Mouse (Mus musculus) mouse trophoblast stem cell (cell line): ENCODE results near the gene Mrpl45.

Experiments
- in situ Hi-C, 2 experiments: fragments of 300-500 bp; cut with MseI, MboI; formaldehyde crosslinking; loops; 2 replicates in 1 of 2; 3 replicates in 1 of 2; pipeline ENCODE4 v1.15.1; 2025

The Mrpl45 gene

GRCm38 (mm10) chr11:97363644-97363995 is 48.1 kb downstream of the Mrpl45 start:
- in situ Hi-C loops: no loop called here

- in situ Hi-C loops: no loop called here
Observed at GRCm38 (mm10) chr11:97365556-97365955, 50.0 kb downstream of the Mrpl45 start.

DNA sequence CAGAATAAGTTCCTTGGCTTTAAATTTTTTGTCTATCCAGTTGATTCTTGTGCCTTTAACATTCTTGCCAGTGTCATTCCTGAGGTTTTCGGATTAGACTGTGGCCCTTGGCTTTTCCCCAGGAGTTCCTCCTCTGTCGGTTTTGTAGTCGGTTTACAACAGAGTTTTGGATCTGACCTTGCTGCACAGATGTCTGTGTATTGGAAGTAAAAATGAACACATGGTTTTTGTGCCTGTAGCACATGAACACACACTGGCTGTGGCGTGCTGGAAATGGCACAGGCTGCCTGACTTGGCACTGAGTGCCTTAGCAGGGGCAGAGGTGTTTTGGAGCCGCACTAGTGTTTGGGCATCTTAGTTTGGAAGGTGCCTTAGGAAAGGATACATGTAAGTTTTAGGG is 53.0 kb downstream of the Mrpl45 start:
- in situ Hi-C loops: no loop called here

DNA sequence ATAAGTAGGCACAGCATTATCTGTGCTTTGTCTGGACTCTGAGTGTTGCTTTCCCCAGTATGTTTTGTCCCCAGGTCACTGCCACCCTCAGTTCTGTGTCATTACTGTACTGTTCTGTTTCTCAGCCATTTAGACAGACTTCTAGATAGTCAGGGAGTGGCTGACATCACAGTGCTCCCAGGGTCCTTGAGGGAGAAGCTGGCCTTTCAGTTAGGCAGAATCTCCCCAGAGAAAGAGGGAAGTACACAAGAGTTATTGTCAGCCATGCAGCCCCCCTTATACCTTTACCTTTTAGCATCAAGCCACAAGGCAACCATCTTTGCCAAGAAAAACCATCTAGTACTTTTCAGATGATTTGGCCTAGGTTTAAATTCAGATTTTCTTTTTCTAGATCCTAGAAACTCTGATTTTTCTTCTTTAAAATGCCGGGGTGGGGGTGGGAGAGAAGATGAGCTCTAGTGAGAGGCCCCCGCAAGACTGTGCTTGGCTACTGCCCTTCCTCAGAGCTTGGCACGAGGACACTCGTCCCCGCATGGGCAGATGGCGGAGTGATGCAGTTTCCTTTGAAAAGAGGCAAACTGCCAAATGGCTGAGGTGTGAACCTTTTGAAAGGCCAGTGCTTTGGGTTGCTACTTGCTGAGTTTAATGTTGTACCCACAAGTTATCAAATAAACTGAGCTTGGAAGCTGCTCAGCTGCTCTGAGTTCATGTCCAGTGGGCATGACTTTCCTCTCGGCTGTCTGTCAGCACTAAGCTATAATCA is 55.0 kb downstream of the Mrpl45 start:
- in situ Hi-C loops: no loop called here

GRCm38 (mm10) chr11:97372159-97372864 is 56.8 kb downstream of the Mrpl45 start:
- in situ Hi-C loops: no loop called here

- in situ Hi-C loops: no loop called here
Observed at GRCm38 (mm10) chr11:97373402-97373801, 57.9 kb downstream of the Mrpl45 start.
